Mouse (Mus musculus) embryonic facial prominence, embryonic 12.5 days (tissue): Measurements from ENCODE around the gene Gfra4. TPM values are rescaled to one million over a fixed set of nuclear protein-coding genes. Genes with fewer than 3 reads are reported as not detected.

ENCODE experiments used
- ATAC-seq: fragments of 200-750 bp; cut with Nextera tagmentation; 2 replicates; pipeline ENCODE4 v1.8.0; 2017; ENCODE audit not compliant: insufficient number of reproducible peaks, insufficient read depth, low FRiP score, low TSS enrichment
- H3K27ac ChIP-seq: fragments of 300-500 bp; sonication (generic); 2 replicates; pipeline ENCODE4 v1.5.1; 2016; ENCODE audit warnings: mild to moderate bottlenecking
- H3K27me3 ChIP-seq: fragments of 300-500 bp; sonication (generic); 2 replicates; pipeline ENCODE4 v1.6.1; 2016; ENCODE audit warnings: mild to moderate bottlenecking, moderate library complexity
- H3K36me3 ChIP-seq: fragments of 300-500 bp; sonication (generic); 2 replicates; pipeline ENCODE4 v1.6.1; 2016; ENCODE audit warnings: mild to moderate bottlenecking
- H3K4me1 ChIP-seq: fragments of 300-500 bp; sonication (generic); 2 replicates; pipeline ENCODE4 v1.6.1; 2016
- H3K4me2 ChIP-seq: fragments of 300-500 bp; sonication (generic); replicated peaks from 2 replicates; pipeline ENCODE4 v1.6.1; 2016; ENCODE audit warnings: mild to moderate bottlenecking, moderate library complexity
- H3K4me3 ChIP-seq: fragments of 300-500 bp; sonication (generic); 2 replicates; pipeline ENCODE4 v1.5.1; 2016; ENCODE audit warnings: mild to moderate bottlenecking
- H3K9ac ChIP-seq: fragments of 300-500 bp; sonication (generic); 2 replicates; pipeline ENCODE4 v1.6.1; 2016; ENCODE audit warnings: mild to moderate bottlenecking, moderate library complexity
- H3K9me3 ChIP-seq: fragments of 300-500 bp; sonication (generic); 2 replicates; pipeline ENCODE4 v1.6.1; 2016; ENCODE audit warnings: mild to moderate bottlenecking, moderate library complexity
- WGBS: fragments of 180-500 bp; shearing (Covaris S2); methylation state at CpG from one replicate; pipeline ENCODE4 v1.1.7; 2016; 5-methylcytosine and 5-hydroxymethylcytosine counted together
- polyA plus RNA-seq: library from polyadenylated mRNA; unstranded; fragments of >200 nt; fragmentation: Nextera tagmentation; extraction: Ambion mirVana; gene quantifications from 2 replicates; pipeline ENCODE4 v1.2.1, GENCODE M21; 2016

The Gfra4 gene
- polyA plus RNA-seq = 25.0 and 26.5 TPM in 2 replicates

- H3K4me3 ChIP-seq = peak within 1 kb of the TSS; percentile 50
- 76% methylated on average over 2 of the region's 2 CpGs for WGBS
- no peak for ATAC-seq
- peaks cover 44% of the 10 kb centered on the region for H3K27me3 ChIP-seq
- no peaks in the 10 kb centered on the region for H3K9me3 ChIP-seq
- H3K36me3 ChIP-seq = no peaks in the 10 kb centered on the region
- peaks cover 12% of the 10 kb centered on the region; the same call in 1 of the 2 replicates for H3K4me1 ChIP-seq
- H3K4me2 ChIP-seq = peak within 1 kb of the TSS; percentile 86; the same call in 1 of the 2 replicates
- no peak within 1 kb of the TSS for H3K27ac ChIP-seq
- H3K9ac ChIP-seq = 0 out of 2 replicates have a peak within 1 kb of the TSS, but pooled peaks have one; percentile 63
Measured at GRCm38 (mm10) chr2:131042988-131043387, at the start of gene Gfra4. Gene Gfra4, minus strand, starts transcription at chr2:131043088.

- H3K4me2 ChIP-seq = no peak overlapping the region
- no peak overlapping the region for H3K27ac ChIP-seq
- H3K36me3 ChIP-seq = no peaks in the 10 kb centered on the region
- no peak overlapping the region for H3K9ac ChIP-seq
- H3K27me3 ChIP-seq = no peaks in the 10 kb centered on the region
- no peak for ATAC-seq
- 70% methylated on average over 3 of the region's 3 CpGs for WGBS
- no peaks in the 10 kb centered on the region for H3K9me3 ChIP-seq
- no peaks in the 10 kb centered on the region for H3K4me1 ChIP-seq
- H3K4me3 ChIP-seq = no peak overlapping the region
Measured at GRCm38 (mm10) chr2:131090852-131091251, 48.0 kb upstream of the Gfra4 start.

DNA sequence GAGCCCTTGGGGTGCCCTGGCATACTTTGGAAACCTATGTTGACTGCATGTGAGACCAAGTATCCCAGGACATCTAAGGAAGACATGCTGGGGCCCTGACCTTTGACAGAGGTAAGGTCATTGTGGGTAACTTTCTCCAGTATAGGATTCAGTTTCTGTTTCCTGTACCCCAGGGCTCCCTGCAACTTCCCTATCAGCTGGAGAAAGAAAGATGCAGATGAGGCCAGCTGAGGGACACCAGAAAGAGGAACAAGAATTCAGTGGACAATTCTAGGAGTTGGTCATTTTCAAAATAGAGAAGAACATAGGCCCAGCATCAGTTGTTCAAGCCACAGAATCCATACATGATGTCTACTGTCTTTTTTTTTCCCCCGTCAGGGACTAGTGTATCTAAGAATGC lies 46.7 kb upstream of the Gfra4 start:
- H3K27ac ChIP-seq = no peak overlapping the region
- H3K4me1 ChIP-seq = no peaks in the 10 kb centered on the region
- H3K4me3 ChIP-seq = no peak overlapping the region
- WGBS = 77% methylated on average over 1 of the region's 1 CpGs
- H3K9me3 ChIP-seq = no peaks in the 10 kb centered on the region
- H3K27me3 ChIP-seq = no peaks in the 10 kb centered on the region
- ATAC-seq = no peak
- H3K9ac ChIP-seq = no peak overlapping the region
- no peaks in the 10 kb centered on the region for H3K36me3 ChIP-seq
- no peak overlapping the region for H3K4me2 ChIP-seq

- no peak overlapping the region for H3K9ac ChIP-seq
- WGBS = 73% methylated on average over 4 of the region's 4 CpGs
Measured at GRCm38 (mm10) chr2:131088581-131088980, 45.7 kb upstream of the Gfra4 start.

GRCm38 (mm10) chr2:131086667-131087390 lies 43.9 kb upstream of the Gfra4 start, which contains the start of gene Siglec1:
Gene Siglec1, minus strand, starts transcription at chr2:131086765.
- Histone ChIP-seq H3K36me3 (no peaks in the 10 kb centered on the region), H3K9ac (no peak within 1 kb of the TSS), H3K27me3 (no peaks in the 10 kb centered on the region), H3K4me1 (no peaks in the 10 kb centered on the region), H3K4me2 (no peak within 1 kb of the TSS), H3K9me3 (no peaks in the 10 kb centered on the region), H3K4me3 (no peak within 1 kb of the TSS), H3K27ac (no peak within 1 kb of the TSS)
- no peak for ATAC-seq
- WGBS = 86% methylated on average over 11 of the region's 11 CpGs

More at GRCm38 (mm10) chr2:131088581-131088980, 45.7 kb upstream of the Gfra4 start:
- Histone ChIP-seq H3K4me2 (no peak overlapping the region), H3K36me3 (no peaks in the 10 kb centered on the region), H3K4me3 (no peak overlapping the region), H3K4me1 (no peaks in the 10 kb centered on the region), H3K27me3 (no peaks in the 10 kb centered on the region), H3K27ac (no peak overlapping the region), H3K9me3 (no peaks in the 10 kb centered on the region)
- no peak for ATAC-seq

- H3K4me3 ChIP-seq = no peak overlapping the region
- no peak overlapping the region for H3K4me2 ChIP-seq
- no peaks in the 10 kb centered on the region for H3K9me3 ChIP-seq
- ATAC-seq = no peak
- no peak overlapping the region for H3K9ac ChIP-seq
- no peaks in the 10 kb centered on the region for H3K27me3 ChIP-seq
- no peaks in the 10 kb centered on the region for H3K4me1 ChIP-seq
- H3K36me3 ChIP-seq = no peaks in the 10 kb centered on the region
- H3K27ac ChIP-seq = no peak overlapping the region
- 87% methylated on average over 4 of the region's 4 CpGs for WGBS
Measured at GRCm38 (mm10) chr2:131084206-131084605, 41.3 kb upstream of the Gfra4 start.

- no peaks in the 10 kb centered on the region for H3K27me3 ChIP-seq
- ATAC-seq = no peak
- no peaks in the 10 kb centered on the region for H3K9me3 ChIP-seq
- WGBS = 75% methylated on average over 5 of the region's 5 CpGs
- no peak overlapping the region for H3K9ac ChIP-seq
- no peak overlapping the region for H3K4me2 ChIP-seq
- no peak overlapping the region for H3K4me3 ChIP-seq
- H3K27ac ChIP-seq = no peak overlapping the region
- no peaks in the 10 kb centered on the region for H3K36me3 ChIP-seq
- no peaks in the 10 kb centered on the region for H3K4me1 ChIP-seq
Measured at GRCm38 (mm10) chr2:131080507-131080906, 37.6 kb upstream of the Gfra4 start.

GRCm38 (mm10) chr2:131072536-131072935 lies 29.6 kb upstream of the Gfra4 start:
- Histone ChIP-seq H3K4me2 (no peak overlapping the region), H3K4me1 (no peaks in the 10 kb centered on the region), H3K9ac (no peak overlapping the region), H3K36me3 (no peaks in the 10 kb centered on the region), H3K27ac (no peak overlapping the region), H3K4me3 (no peak overlapping the region), H3K27me3 (no peaks in the 10 kb centered on the region), H3K9me3 (no peaks in the 10 kb centered on the region)
- no peak for ATAC-seq
- WGBS = 85% methylated on average over 10 of the region's 10 CpGs

- Histone ChIP-seq H3K27ac (0 out of 2 replicates have a peak overlapping the region, but pooled peaks have one; percentile 23), H3K9ac (no peak overlapping the region), H3K9me3 (no peaks in the 10 kb centered on the region), H3K4me2 (no peak overlapping the region), H3K4me3 (no peak overlapping the region), H3K36me3 (no peaks in the 10 kb centered on the region), H3K27me3 (peaks cover 21% of the 10 kb centered on the region), H3K4me1 (peaks cover 4% of the 10 kb centered on the region; the same call in 1 of the 2 replicates)
- 68% methylated on average over 6 of the region's 6 CpGs for WGBS
- no peak for ATAC-seq
Measured at GRCm38 (mm10) chr2:131067481-131067880, 24.6 kb upstream of the Gfra4 start.

- Histone ChIP-seq H3K4me3 (no peak overlapping the region), H3K36me3 (no peaks in the 10 kb centered on the region), H3K4me2 (no peak overlapping the region), H3K27me3 (peaks cover 29% of the 10 kb centered on the region), H3K4me1 (peaks cover 6% of the 10 kb centered on the region), H3K9me3 (no peaks in the 10 kb centered on the region), H3K9ac (no peak overlapping the region), H3K27ac (no peak overlapping the region)
- no peak for ATAC-seq
- WGBS = 75% methylated on average over 9 of the region's 9 CpGs
Measured at GRCm38 (mm10) chr2:131066342-131066741, 23.5 kb upstream of the Gfra4 start.

GRCm38 (mm10) chr2:131063404-131063864 lies 20.5 kb upstream of the Gfra4 start, which contains the start of gene Adam33:
Gene Adam33, minus strand, starts transcription at chr2:131063814.
- Histone ChIP-seq H3K36me3 (no peaks in the 10 kb centered on the region), H3K27me3 (peaks cover 29% of the 10 kb centered on the region), H3K9me3 (no peaks in the 10 kb centered on the region), H3K4me2 (peak within 1 kb of the TSS; percentile 55), H3K4me1 (peaks cover 31% of the 10 kb centered on the region), H3K27ac (no peak within 1 kb of the TSS), H3K9ac (0 out of 2 replicates have a peak within 1 kb of the TSS, but pooled peaks have one; percentile 15), H3K4me3 (peak within 1 kb of the TSS; percentile 28)
- ATAC-seq = no peak
- 2% methylated on average over 22 of the region's 27 CpGs for WGBS

DNA sequence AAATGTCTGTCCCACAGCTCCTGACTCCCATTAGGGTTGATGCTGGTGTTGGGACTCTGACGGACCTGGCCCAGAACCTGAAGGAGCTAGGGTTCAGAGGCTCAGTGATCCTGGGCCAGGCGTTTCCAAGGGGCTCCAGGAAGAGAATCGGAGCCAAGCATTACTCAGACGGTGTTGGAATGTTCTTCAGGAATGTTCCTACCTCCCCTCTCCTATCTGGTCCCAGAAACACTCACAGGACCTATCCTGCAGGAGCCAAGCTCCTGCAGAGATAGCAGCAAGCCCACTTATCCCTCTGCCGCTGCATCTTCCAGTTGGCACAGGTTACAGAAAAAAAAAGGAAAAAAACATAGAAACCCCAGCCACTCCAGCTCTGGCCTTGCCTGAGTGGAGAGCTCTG lies 18.7 kb upstream of the Gfra4 start:
- peaks cover 31% of the 10 kb centered on the region for H3K4me1 ChIP-seq
- H3K4me2 ChIP-seq = no peak overlapping the region
- H3K27ac ChIP-seq = no peak overlapping the region
- H3K4me3 ChIP-seq = no peak overlapping the region
- no peaks in the 10 kb centered on the region for H3K9me3 ChIP-seq
- H3K36me3 ChIP-seq = no peaks in the 10 kb centered on the region
- H3K9ac ChIP-seq = no peak overlapping the region
- H3K27me3 ChIP-seq = peaks cover 39% of the 10 kb centered on the region
- no peak for ATAC-seq
- WGBS = 61% methylated on average over 5 of the region's 5 CpGs
